Mouse (Mus musculus) kidney, embryonic 16.5 days (tissue): ENCODE measurements around the gene Pcnp. TPM values are rescaled to one million over a fixed set of nuclear protein-coding genes. Genes with fewer than 3 reads are reported as not detected.

Experiments used
- ATAC-seq: fragments of 200-750 bp; cut with Nextera tagmentation; 2 replicates; pipeline ENCODE4 v1.8.0; 2017; ENCODE audit warnings: moderate TSS enrichment; ENCODE audit not compliant: low FRiP score, low TSS enrichment
- H3K27ac ChIP-seq: fragments of 300-500 bp; sonication (generic); 2 replicates; pipeline ENCODE4 v1.5.1; 2014; ENCODE audit warnings: low read length
- H3K27me3 ChIP-seq: fragments of 300-500 bp; sonication (generic); 2 replicates; pipeline ENCODE4 v1.6.1; 2014; ENCODE audit warnings: low read length, control low read depth, mixed read lengths; ENCODE audit not compliant: insufficient read depth
- H3K36me3 ChIP-seq: fragments of 300-500 bp; sonication (generic); 2 replicates; pipeline ENCODE4 v1.6.1; 2014; ENCODE audit warnings: low read length, control low read depth, mixed read lengths; ENCODE audit not compliant: insufficient read depth
- H3K4me1 ChIP-seq: fragments of 300-500 bp; sonication (generic); 2 replicates; pipeline ENCODE4 v1.6.1; 2014; ENCODE audit warnings: low read length, control low read depth, mixed read lengths; ENCODE audit not compliant: insufficient read depth
- H3K4me2 ChIP-seq: fragments of 300-500 bp; sonication (generic); replicated peaks from 2 replicates; pipeline ENCODE4 v1.6.1; 2014; ENCODE audit warnings: low read depth, low read length
- H3K4me3 ChIP-seq: fragments of 300-500 bp; sonication (generic); 2 replicates; pipeline ENCODE4 v1.5.1; 2014; ENCODE audit warnings: mild to moderate bottlenecking, low read length
- H3K9ac ChIP-seq: fragments of 300-500 bp; sonication (generic); replicated peaks from 2 replicates; pipeline ENCODE4 v1.6.1; 2014; ENCODE audit warnings: low read length
- H3K9me3 ChIP-seq: fragments of 300-500 bp; sonication (generic); 2 replicates; pipeline ENCODE4 v1.6.1; 2016; ENCODE audit warnings: low read length, control low read depth
- WGBS: fragments of 180-500 bp; shearing (Covaris S2); extraction: QIAGEN DNeasy Blood & Tissue Kit; methylation state at CpG from one replicate; pipeline ENCODE4 v1.1.7; 2014; 5-methylcytosine and 5-hydroxymethylcytosine counted together
- polyA plus RNA-seq: library from polyadenylated mRNA; unstranded; fragments of >200 nt; fragmentation: Nextera tagmentation; extraction: Ambion mirVana; gene quantifications from 2 replicates; pipeline ENCODE4 v1.2.1, GENCODE M21; 2015

Gene Pcnp
- polyA plus RNA-seq, 1 experiment from 2014 or later = 210 TPM

- H3K36me3 ChIP-seq = peaks cover 25% of the 10 kb centered on the region
These were observed 20.7 kb downstream of the Pcnp start for GRCm38 (mm10) chr16:56008862-56009261.

GRCm38 (mm10) chr16:56006798-56007197, 22.7 kb downstream of the Pcnp start:
- Histone ChIP-seq H3K27ac (no peak overlapping the region), H3K27me3 (no peaks in the 10 kb centered on the region), H3K36me3 (peaks cover 28% of the 10 kb centered on the region), H3K4me3 (no peak overlapping the region), H3K9me3 (no peaks in the 10 kb centered on the region), H3K4me1 (no peaks in the 10 kb centered on the region), H3K4me2 (no peak overlapping the region), H3K9ac (no peak overlapping the region)
- WGBS = 91% methylated on average over 11 of the region's 11 CpGs
- ATAC-seq = no peak

More at GRCm38 (mm10) chr16:56008862-56009261, 20.7 kb downstream of the Pcnp start:
- H3K9me3 ChIP-seq = no peaks in the 10 kb centered on the region
- ATAC-seq = no peak
- no peaks in the 10 kb centered on the region for H3K4me1 ChIP-seq
- no peak overlapping the region for H3K27ac ChIP-seq
- H3K4me2 ChIP-seq = no peak overlapping the region
- no peak overlapping the region for H3K9ac ChIP-seq
- H3K27me3 ChIP-seq = no peaks in the 10 kb centered on the region
- H3K4me3 ChIP-seq = no peak overlapping the region
- 93% methylated on average over 1 of the region's 1 CpGs for WGBS

GRCm38 (mm10) chr16:55994235-55994634, 35.3 kb downstream of the Pcnp start:
- no peak overlapping the region for H3K27ac ChIP-seq
- H3K36me3 ChIP-seq = peaks cover 39% of the 10 kb centered on the region
- no peak overlapping the region for H3K4me3 ChIP-seq
- H3K4me1 ChIP-seq = no peaks in the 10 kb centered on the region
- H3K9me3 ChIP-seq = no peaks in the 10 kb centered on the region
- ATAC-seq = no peak
- 95% methylated on average over 2 of the region's 2 CpGs for WGBS
- no peak overlapping the region for H3K4me2 ChIP-seq
- no peaks in the 10 kb centered on the region for H3K27me3 ChIP-seq
- H3K9ac ChIP-seq = no peak overlapping the region

- Histone ChIP-seq H3K4me3 (no peak overlapping the region), H3K4me2 (no peak overlapping the region), H3K4me1 (no peaks in the 10 kb centered on the region), H3K9me3 (no peaks in the 10 kb centered on the region), H3K9ac (no peak overlapping the region), H3K27me3 (no peaks in the 10 kb centered on the region), H3K36me3 (peaks cover 37% of the 10 kb centered on the region), H3K27ac (no peak overlapping the region)
- 95% methylated on average over 4 of the region's 4 CpGs for WGBS
- ATAC-seq = no peak
These were observed 39.2 kb downstream of the Pcnp start for GRCm38 (mm10) chr16:55990311-55990710.

- Histone ChIP-seq H3K4me1 (no peaks in the 10 kb centered on the region), H3K27ac (no peak overlapping the region), H3K9me3 (no peaks in the 10 kb centered on the region), H3K36me3 (peaks cover 31% of the 10 kb centered on the region), H3K27me3 (no peaks in the 10 kb centered on the region), H3K4me2 (no peak overlapping the region), H3K4me3 (no peak overlapping the region), H3K9ac (no peak overlapping the region)
- 90% methylated on average over 3 of the region's 3 CpGs for WGBS
- ATAC-seq = no peak
These were observed 43.5 kb downstream of the Pcnp start for GRCm38 (mm10) chr16:55986001-55986400.

- Histone ChIP-seq H3K27me3 (no peaks in the 10 kb centered on the region), H3K4me1 (peaks cover 20% of the 10 kb centered on the region)
- ATAC-seq = no peak
These were observed 54.6 kb downstream of the Pcnp start for GRCm38 (mm10) chr16:55974903-55975285.

GRCm38 (mm10) chr16:55974256-55974902, 55.2 kb downstream of the Pcnp start:
- WGBS = under 1% methylated on average over 53 of the region's 55 CpGs
- Histone ChIP-seq H3K4me1 (peaks cover 24% of the 10 kb centered on the region), H3K4me2 (peak overlapping the region; percentile 83), H3K9ac (peak overlapping the region; percentile 94), H3K4me3 (peak overlapping the region; percentile 99), H3K27me3 (no peaks in the 10 kb centered on the region), H3K27ac (peak overlapping the region; percentile 88), H3K9me3 (no peaks in the 10 kb centered on the region), H3K36me3 (peaks cover 29% of the 10 kb centered on the region)
- peak; percentile 94 for ATAC-seq

More at GRCm38 (mm10) chr16:55974903-55975285, 54.6 kb downstream of the Pcnp start:
- H3K9ac ChIP-seq = peak overlapping the region; percentile 94
- H3K4me2 ChIP-seq = peak overlapping the region; percentile 83
- peak overlapping the region; percentile 88 for H3K27ac ChIP-seq
- peak overlapping the region; percentile 99 for H3K4me3 ChIP-seq
- no peaks in the 10 kb centered on the region for H3K9me3 ChIP-seq
- peaks cover 24% of the 10 kb centered on the region for H3K36me3 ChIP-seq
- WGBS = 3% methylated on average over 14 of the region's 14 CpGs

GRCm38 (mm10) chr16:55973431-55974255, 55.9 kb downstream of the Pcnp start, which contains the start of gene Zbtb11:
Gene Zbtb11 (plus strand): TSS chr16:55973883.
- peaks cover 36% of the 10 kb centered on the region for H3K36me3 ChIP-seq
- peak; percentile 98 for ATAC-seq
- H3K4me1 ChIP-seq = peaks cover 32% of the 10 kb centered on the region
- peak within 1 kb of the TSS; percentile 89 for H3K27ac ChIP-seq
- H3K9ac ChIP-seq = peak within 1 kb of the TSS; percentile 94
- WGBS = under 1% methylated on average over 75 of the region's 86 CpGs
- peak within 1 kb of the TSS; percentile 83 for H3K4me2 ChIP-seq
- no peaks in the 10 kb centered on the region for H3K27me3 ChIP-seq
- H3K9me3 ChIP-seq = no peaks in the 10 kb centered on the region
- peak within 1 kb of the TSS; percentile 99 for H3K4me3 ChIP-seq

- 59% methylated on average over 10 of the region's 10 CpGs for WGBS
- Histone ChIP-seq H3K9me3 (no peaks in the 10 kb centered on the region), H3K27ac (peak overlapping the region; percentile 89), H3K27me3 (no peaks in the 10 kb centered on the region), H3K9ac (peak overlapping the region; percentile 64), H3K4me1 (peaks cover 40% of the 10 kb centered on the region), H3K36me3 (peaks cover 35% of the 10 kb centered on the region), H3K4me2 (peak overlapping the region; percentile 70), H3K4me3 (peak overlapping the region; percentile 99)
- no peak for ATAC-seq
These were observed 56.8 kb downstream of the Pcnp start for GRCm38 (mm10) chr16:55972626-55973201.
